Mouse (Mus musculus): ENCODE measurements at regions not wholly inside any gene's neighbourhood (a gene's known extent, or its start where the extent isn't known, plus 50 kb on each side); places are given as distances from the start of the nearest gene placed in this dataset.

DNA sequence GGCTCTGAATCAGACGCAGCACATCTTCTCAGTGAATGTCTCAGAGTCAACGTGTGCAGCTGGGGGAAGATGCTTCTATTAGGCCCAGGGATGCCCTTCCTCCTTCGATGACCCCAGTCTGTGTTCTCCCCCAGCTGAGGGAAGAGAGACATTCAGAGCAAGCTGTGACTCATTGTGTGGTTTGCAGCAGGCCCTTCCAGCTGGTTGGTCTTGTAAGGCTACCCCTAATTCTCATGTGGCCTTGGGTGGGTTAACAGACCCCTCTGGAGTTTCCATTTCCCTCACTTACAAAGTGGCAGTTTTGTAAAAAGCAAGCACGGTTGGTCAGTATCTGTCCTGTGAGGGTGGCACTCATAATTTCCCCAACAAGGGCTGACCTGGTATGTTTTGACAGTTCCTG, 127.8 kb upstream of the Zfp217 start:
- no peak for TF ChIP-seq CTCF (IDR thresholded peaks at IDR 0.05; ENCODE audit: low read depth, low read length)
- TF ChIP-seq POLR2A (IDR thresholded peaks at IDR 0.05; ENCODE audit: extremely low read depth, insufficient read depth, low read length): no peak

Data from liver, adult 2 months (tissue).